Mouse (Mus musculus): ENCODE measurements at regions not wholly inside any gene's neighbourhood (a gene's known extent, or its start where the extent isn't known, plus 50 kb on each side); places are given as distances from the start of the nearest gene placed in this dataset.

DNA sequence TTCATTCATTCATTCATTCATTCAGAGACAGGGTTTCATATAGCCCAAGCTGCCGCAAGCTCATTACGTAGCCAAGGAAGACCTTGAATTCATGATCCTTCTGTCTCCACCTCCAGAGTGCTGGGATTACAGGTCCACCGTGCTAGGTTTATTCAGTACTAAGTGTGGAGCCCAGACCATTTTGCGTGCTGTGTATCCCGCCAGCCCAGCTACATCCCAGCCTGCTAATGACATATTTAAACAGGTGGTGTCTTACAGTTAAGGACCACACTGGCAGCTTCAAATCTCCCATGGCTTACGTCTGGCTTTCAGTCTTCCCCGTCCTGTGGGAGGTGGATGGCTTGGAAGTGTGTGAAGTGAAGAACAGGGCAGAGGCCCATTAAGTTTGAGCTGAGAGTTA is 111.2 kb upstream of the Auts2 start:
- 94% methylated on average over 7 of the region's 7 CpGs for WGBS
- TF ChIP-seq CTCF (IDR thresholded peaks at IDR 0.05; ENCODE audit: extremely low read depth, insufficient read depth, insufficient read length, insufficient replicate concordance): no peak
- no peak for TF ChIP-seq POLR2A (IDR thresholded peaks at IDR 0.05; ENCODE audit: low read depth, low read length)

DNA sequence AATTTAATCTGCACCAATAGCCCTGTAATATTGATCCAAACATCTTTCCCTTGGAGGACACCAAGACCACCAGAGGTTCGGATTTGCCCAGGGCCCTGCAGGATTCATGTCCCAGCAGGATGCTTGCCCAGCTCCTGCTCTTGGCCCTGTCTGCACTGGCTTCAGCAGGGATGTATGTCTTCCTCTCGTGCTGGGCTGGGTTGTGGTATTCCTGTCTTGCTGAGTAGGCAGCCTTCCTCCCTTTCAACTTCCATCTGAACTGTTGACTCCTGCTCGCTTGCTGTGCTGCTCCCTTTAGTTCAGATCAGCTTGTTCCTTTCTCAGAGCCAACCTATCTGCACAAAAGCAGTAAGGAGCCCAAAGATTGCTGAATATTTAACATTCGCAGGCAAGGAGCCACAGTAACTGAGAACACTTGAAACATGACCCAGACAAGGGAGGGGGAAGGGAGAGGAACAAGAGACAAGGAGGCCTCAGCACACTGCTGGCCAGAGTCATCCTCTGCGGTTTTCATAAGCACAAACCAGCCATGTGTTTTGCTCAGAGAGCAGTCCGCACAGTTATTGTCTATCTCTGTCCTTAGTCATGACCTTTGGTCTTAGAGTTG is 110.7 kb upstream of the Auts2 start:
- Histone ChIP-seq H3K4me3 (ENCODE audit: extremely low read depth, insufficient read depth, insufficient read length) (no peak overlapping the region), H3K27me3 (ENCODE audit: control insufficient read depth, insufficient read depth, low read length) (no peaks in the 10 kb centered on the region), H3K4me1 (ENCODE audit: control insufficient read depth, insufficient read depth, insufficient read length) (no peaks in the 10 kb centered on the region), H3K27ac (ENCODE audit: insufficient read depth, low read length) (no peak overlapping the region), H3K36me3 (ENCODE audit: control insufficient read depth, insufficient read depth, low read length) (no peaks in the 10 kb centered on the region)
- DNase-seq (ENCODE audit: low read depth in 1 of 2, low spot score in 2 of 2): no peak
- TF ChIP-seq POLR2A (IDR thresholded peaks at IDR 0.05; ENCODE audit: low read depth, low read length) (no peak), CTCF (IDR thresholded peaks at IDR 0.05; ENCODE audit: extremely low read depth, insufficient read depth, insufficient read length, insufficient replicate concordance) (no peak)
- 59% methylated on average over 6 of the region's 6 CpGs for WGBS

More for the DNA sequence above, 111.2 kb upstream of the Auts2 start:
- no peak for DNase-seq (ENCODE audit: low read depth in 1 of 2, low spot score in 2 of 2)
- no peaks in the 10 kb centered on the region for H3K4me1 ChIP-seq (ENCODE audit: control insufficient read depth, insufficient read depth, insufficient read length)
- H3K4me3 ChIP-seq (ENCODE audit: extremely low read depth, insufficient read depth, insufficient read length): no peak overlapping the region
- no peaks in the 10 kb centered on the region for H3K36me3 ChIP-seq (ENCODE audit: control insufficient read depth, insufficient read depth, low read length)
- no peak overlapping the region for H3K27ac ChIP-seq (ENCODE audit: insufficient read depth, low read length)
- H3K27me3 ChIP-seq (ENCODE audit: control insufficient read depth, insufficient read depth, low read length): no peaks in the 10 kb centered on the region

DNA sequence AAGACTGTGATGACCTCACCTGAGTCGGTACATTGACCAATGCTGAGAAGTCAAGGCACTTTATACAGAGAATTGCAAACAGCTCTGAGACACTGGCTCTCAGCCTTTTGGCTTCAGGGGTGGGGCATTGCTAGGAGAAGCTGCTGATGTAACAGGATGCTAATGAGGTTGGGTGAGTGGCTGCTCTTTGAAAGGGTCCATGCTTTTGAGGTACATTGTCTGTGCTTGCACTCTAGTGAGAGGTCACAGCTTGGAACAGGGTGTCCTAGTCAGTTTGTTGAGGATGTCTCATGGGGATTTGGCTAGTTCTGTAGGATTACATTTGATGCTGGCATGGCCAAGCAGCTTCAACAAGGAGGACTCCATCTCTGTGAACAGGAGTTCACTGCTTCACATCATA is 109.1 kb upstream of the Auts2 start:
- TF ChIP-seq CTCF (IDR thresholded peaks at IDR 0.05; ENCODE audit: extremely low read depth, insufficient read depth, insufficient read length, insufficient replicate concordance) (no peak), POLR2A (IDR thresholded peaks at IDR 0.05; ENCODE audit: low read depth, low read length) (no peak)
- 21% methylated on average over 1 of the region's 1 CpGs for WGBS

DNA sequence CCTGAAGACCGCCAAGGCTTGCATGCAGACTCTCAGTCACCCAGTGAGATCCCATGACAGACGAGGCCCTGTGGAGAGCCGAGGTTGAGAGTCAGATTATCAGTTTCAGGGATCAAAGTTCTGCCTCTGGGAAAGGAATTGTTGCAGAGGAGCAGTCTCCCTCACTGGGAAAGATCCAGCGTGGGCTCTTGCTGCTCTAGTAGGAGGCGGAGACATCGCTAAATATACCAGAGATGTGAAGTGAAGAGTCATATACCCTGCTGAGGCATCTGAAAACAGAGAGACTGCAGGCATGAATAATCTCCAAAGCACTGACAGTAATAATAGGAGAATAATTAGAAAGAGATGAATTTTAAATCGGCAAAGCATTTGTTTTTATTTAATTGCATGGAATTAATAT is 106.6 kb upstream of the Auts2 start:
- 82% methylated on average over 7 of the region's 7 CpGs for WGBS
- H3K27me3 ChIP-seq (ENCODE audit: control insufficient read depth, insufficient read depth, low read length): no peaks in the 10 kb centered on the region
- H3K4me3 ChIP-seq (ENCODE audit: extremely low read depth, insufficient read depth, insufficient read length): no peak overlapping the region
- H3K27ac ChIP-seq (ENCODE audit: insufficient read depth, low read length): no peak overlapping the region
- H3K4me1 ChIP-seq (ENCODE audit: control insufficient read depth, insufficient read depth, insufficient read length): no peaks in the 10 kb centered on the region
- DNase-seq (ENCODE audit: low read depth in 1 of 2, low spot score in 2 of 2): no peak
- TF ChIP-seq CTCF (IDR thresholded peaks at IDR 0.05; ENCODE audit: extremely low read depth, insufficient read depth, insufficient read length, insufficient replicate concordance) (no peak), POLR2A (IDR thresholded peaks at IDR 0.05; ENCODE audit: low read depth, low read length) (no peak)
- H3K36me3 ChIP-seq (ENCODE audit: control insufficient read depth, insufficient read depth, low read length): no peaks in the 10 kb centered on the region

More for the DNA sequence above, 109.1 kb upstream of the Auts2 start:
- no peak for DNase-seq (ENCODE audit: low read depth in 1 of 2, low spot score in 2 of 2)
- H3K4me1 ChIP-seq (ENCODE audit: control insufficient read depth, insufficient read depth, insufficient read length): no peaks in the 10 kb centered on the region
- H3K27ac ChIP-seq (ENCODE audit: insufficient read depth, low read length): no peak overlapping the region
- no peaks in the 10 kb centered on the region for H3K27me3 ChIP-seq (ENCODE audit: control insufficient read depth, insufficient read depth, low read length)
- H3K4me3 ChIP-seq (ENCODE audit: extremely low read depth, insufficient read depth, insufficient read length): no peak overlapping the region
- no peaks in the 10 kb centered on the region for H3K36me3 ChIP-seq (ENCODE audit: control insufficient read depth, insufficient read depth, low read length)

DNA sequence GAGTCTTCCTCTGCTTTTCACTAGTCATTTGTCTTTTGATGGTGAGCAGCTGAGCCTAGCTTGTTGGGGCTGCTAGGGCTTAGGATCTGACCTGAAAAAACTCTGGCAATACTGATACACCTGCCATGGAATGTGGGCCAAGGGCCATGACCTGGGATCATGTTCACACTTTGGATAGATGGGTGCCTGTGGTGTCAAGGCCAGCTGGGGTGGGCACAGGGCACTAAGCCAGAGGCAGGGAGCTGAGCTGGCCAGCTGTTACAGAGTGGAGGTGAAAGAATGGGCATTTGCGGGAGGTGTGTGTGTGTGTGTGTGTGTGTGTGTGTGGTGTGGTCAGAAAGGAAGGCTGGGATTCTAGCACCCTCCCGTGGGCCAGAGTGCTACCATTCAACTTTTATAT is 105.6 kb upstream of the Auts2 start:
- Histone ChIP-seq H3K27ac (ENCODE audit: insufficient read depth, low read length) (no peak overlapping the region), H3K4me1 (ENCODE audit: control insufficient read depth, insufficient read depth, insufficient read length) (no peaks in the 10 kb centered on the region), H3K36me3 (ENCODE audit: control insufficient read depth, insufficient read depth, low read length) (no peaks in the 10 kb centered on the region), H3K4me3 (ENCODE audit: extremely low read depth, insufficient read depth, insufficient read length) (no peak overlapping the region), H3K27me3 (ENCODE audit: control insufficient read depth, insufficient read depth, low read length) (no peaks in the 10 kb centered on the region)
- TF ChIP-seq CTCF (IDR thresholded peaks at IDR 0.05; ENCODE audit: extremely low read depth, insufficient read depth, insufficient read length, insufficient replicate concordance): no peak
- no peak for TF ChIP-seq POLR2A (IDR thresholded peaks at IDR 0.05; ENCODE audit: low read depth, low read length)
- WGBS: 46% methylated on average over 2 of the region's 2 CpGs
- DNase-seq (ENCODE audit: low read depth in 1 of 2, low spot score in 2 of 2): no peak

DNA sequence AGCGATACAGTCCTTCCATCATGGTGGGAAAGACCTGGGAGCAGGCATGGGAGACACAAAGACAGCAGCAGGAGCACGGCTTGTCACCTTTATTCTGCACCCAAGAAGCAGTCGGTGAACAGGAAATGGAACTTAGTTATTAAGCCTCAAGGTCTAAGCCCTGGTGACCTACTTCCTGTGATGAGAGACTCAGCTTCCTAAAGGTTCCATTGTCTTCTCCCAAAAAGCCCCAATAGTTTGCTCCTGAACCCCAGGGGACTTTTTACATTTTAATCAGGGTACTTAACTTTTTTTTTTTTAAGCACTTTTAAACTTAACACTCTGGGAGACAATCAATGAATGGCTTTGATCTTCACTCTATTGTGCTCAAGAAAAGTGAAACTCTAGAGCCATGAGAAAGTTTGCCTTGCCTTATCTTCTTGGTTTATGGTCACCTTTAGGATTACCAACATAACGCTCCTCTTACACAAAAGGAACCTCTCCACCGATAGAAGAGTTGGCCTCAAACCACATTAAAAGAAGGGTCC is 101.6 kb upstream of the Auts2 start:
- H3K36me3 ChIP-seq (ENCODE audit: control insufficient read depth, insufficient read depth, low read length): no peaks in the 10 kb centered on the region
- TF ChIP-seq CTCF (IDR thresholded peaks at IDR 0.05; ENCODE audit: extremely low read depth, insufficient read depth, insufficient read length, insufficient replicate concordance) (no peak), POLR2A (IDR thresholded peaks at IDR 0.05; ENCODE audit: low read depth, low read length) (no peak)
- H3K27ac ChIP-seq (ENCODE audit: insufficient read depth, low read length): no peak overlapping the region
- WGBS: 80% methylated on average over 5 of the region's 5 CpGs
- H3K4me1 ChIP-seq (ENCODE audit: control insufficient read depth, insufficient read depth, insufficient read length): no peaks in the 10 kb centered on the region
- DNase-seq (ENCODE audit: low read depth in 1 of 2, low spot score in 2 of 2): no peak
- no peaks in the 10 kb centered on the region for H3K27me3 ChIP-seq (ENCODE audit: control insufficient read depth, insufficient read depth, low read length)
- no peak overlapping the region for H3K4me3 ChIP-seq (ENCODE audit: extremely low read depth, insufficient read depth, insufficient read length)

DNA sequence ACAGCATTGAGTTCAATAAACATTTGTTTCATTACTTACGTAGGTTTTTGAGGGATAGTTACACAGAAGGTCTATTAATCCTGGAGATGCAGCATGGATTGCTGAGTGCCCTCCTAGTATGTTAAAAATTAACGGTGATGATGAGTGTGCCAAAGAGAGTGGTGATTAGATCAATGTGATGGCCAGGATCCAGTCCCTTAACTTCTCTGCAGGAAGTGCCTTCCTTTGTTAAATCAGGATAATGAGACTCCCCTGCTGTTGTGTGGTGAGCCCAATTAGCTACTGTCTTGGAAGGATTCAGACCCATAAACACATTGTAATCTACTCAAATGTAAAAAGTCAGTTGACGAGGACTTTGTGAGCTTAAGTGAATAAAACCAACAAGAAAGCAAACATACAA is 100.1 kb upstream of the Auts2 start:
- 88% methylated on average over 3 of the region's 3 CpGs for WGBS

More for the DNA sequence above, 100.1 kb upstream of the Auts2 start:
- Histone ChIP-seq H3K36me3 (ENCODE audit: control insufficient read depth, insufficient read depth, low read length) (no peaks in the 10 kb centered on the region), H3K4me1 (ENCODE audit: control insufficient read depth, insufficient read depth, insufficient read length) (no peaks in the 10 kb centered on the region), H3K27me3 (ENCODE audit: control insufficient read depth, insufficient read depth, low read length) (no peaks in the 10 kb centered on the region), H3K27ac (ENCODE audit: insufficient read depth, low read length) (no peak overlapping the region), H3K4me3 (ENCODE audit: extremely low read depth, insufficient read depth, insufficient read length) (no peak overlapping the region)
- DNase-seq (ENCODE audit: low read depth in 1 of 2, low spot score in 2 of 2): no peak
- TF ChIP-seq CTCF (IDR thresholded peaks at IDR 0.05; ENCODE audit: extremely low read depth, insufficient read depth, insufficient read length, insufficient replicate concordance) (no peak), POLR2A (IDR thresholded peaks at IDR 0.05; ENCODE audit: low read depth, low read length) (no peak)
